Mouse (Mus musculus) forebrain, embryonic 14.5 days (tissue): ENCODE measurements at regions not wholly inside any gene's neighbourhood (a gene's known extent, or its start where the extent isn't known, plus 50 kb on each side); places are given as distances from the start of the nearest gene placed in this dataset.

ENCODE experiments used
- ATAC-seq: fragments of 200-750 bp; cut with Nextera tagmentation; 2 replicates; pipeline ENCODE4 v1.8.0; 2017; ENCODE audit warnings: mild to moderate bottlenecking, moderate library complexity
- DNase-seq: peaks from one replicate; pipeline ENCODE4 v3.0.0-alpha.2; 2015; ENCODE audit warnings: low spot score
- H3K27ac ChIP-seq: fragments of 300-500 bp; sonication (generic); 2 replicates; pipeline ENCODE4 v1.5.1; 2014; ENCODE audit warnings: low read depth, mild to moderate bottlenecking, control low read depth, low read length, moderate library complexity
- H3K27me3 ChIP-seq: fragments of 300-500 bp; sonication (generic); replicated peaks from 2 replicates; pipeline ENCODE4 v1.6.1; 2014; ENCODE audit warnings: low read length, control low read depth, mixed read lengths; ENCODE audit not compliant: control insufficient read depth, insufficient read depth
- H3K36me3 ChIP-seq: fragments of 300-500 bp; sonication (generic); 2 replicates; pipeline ENCODE4 v1.6.1; 2014; ENCODE audit warnings: low read length, control low read depth; ENCODE audit not compliant: control insufficient read depth, insufficient read depth
- H3K4me1 ChIP-seq: fragments of 300-500 bp; sonication (generic); 2 replicates; pipeline ENCODE4 v1.6.1; 2014; ENCODE audit warnings: antibody characterized with exemption, low read length, control low read depth; ENCODE audit not compliant: control insufficient read depth, insufficient read depth
- H3K4me2 ChIP-seq: fragments of 300-500 bp; sonication (generic); 2 replicates; pipeline ENCODE4 v1.6.1; 2014; ENCODE audit warnings: mild to moderate bottlenecking, control low read depth, low read length
- H3K4me3 ChIP-seq: fragments of 300-500 bp; sonication (generic); 2 replicates; pipeline ENCODE4 v1.5.1; 2014; ENCODE audit warnings: low read depth, low read length, control low read depth
- H3K9ac ChIP-seq: fragments of 300-500 bp; sonication (generic); 2 replicates; pipeline ENCODE4 v1.6.1; 2014; ENCODE audit warnings: mild to moderate bottlenecking, low read length, control low read depth, moderate library complexity
- H3K9me3 ChIP-seq: fragments of 300-500 bp; sonication (generic); replicated peaks from 2 replicates; pipeline ENCODE4 v1.6.1; 2016; ENCODE audit warnings: low read length, control low read depth, mixed read lengths; ENCODE audit not compliant: control insufficient read depth
- WGBS: fragments of 180-500 bp; shearing (Covaris S2); extraction: QIAGEN DNeasy Blood & Tissue Kit; methylation state at CpG from one replicate; pipeline ENCODE4 v1.1.7; 2014; 5-methylcytosine and 5-hydroxymethylcytosine counted together

- Histone ChIP-seq H3K27me3 (no peaks in the 10 kb centered on the region), H3K4me1 (no peaks in the 10 kb centered on the region), H3K4me2 (no peak overlapping the region), H3K9ac (no peak overlapping the region), H3K4me3 (no peak overlapping the region), H3K27ac (no peak overlapping the region), H3K36me3 (no peaks in the 10 kb centered on the region), H3K9me3 (no peaks in the 10 kb centered on the region)
- no peak for ATAC-seq
- no peak for DNase-seq
These were observed 786.2 kb downstream of the Slc16a7 start for GRCm38 (mm10) chr10:124603061-124603460.

- 0 out of 2 replicates have a peak overlapping the region, but pooled peaks have one; percentile 18 for H3K27ac ChIP-seq
- H3K9ac ChIP-seq, result no peak overlapping the region
- no peaks in the 10 kb centered on the region for H3K4me1 ChIP-seq
- ATAC-seq (peak; percentile 60; the same call in 1 of the 2 replicates), DNase-seq (peak; percentile 85)
- WGBS, result 16% methylated on average over 4 of the region's 4 CpGs
- H3K9me3 ChIP-seq, result no peaks in the 10 kb centered on the region
- no peaks in the 10 kb centered on the region for H3K36me3 ChIP-seq
- H3K4me2 ChIP-seq, result no peak overlapping the region
- no peaks in the 10 kb centered on the region for H3K27me3 ChIP-seq
- H3K4me3 ChIP-seq, result no peak overlapping the region
These were observed 818.5 kb downstream of the Slc16a7 start for GRCm38 (mm10) chr10:124570746-124571145.

- H3K4me1 ChIP-seq, result no peaks in the 10 kb centered on the region
- H3K4me2 ChIP-seq, result no peak overlapping the region
- no peak for DNase-seq
- 88% methylated on average over 6 of the region's 6 CpGs for WGBS
- H3K9ac ChIP-seq, result no peak overlapping the region
- H3K9me3 ChIP-seq, result no peaks in the 10 kb centered on the region
- no peak for ATAC-seq
- H3K4me3 ChIP-seq, result no peak overlapping the region
- no peaks in the 10 kb centered on the region for H3K36me3 ChIP-seq
- no peaks in the 10 kb centered on the region for H3K27me3 ChIP-seq
- no peak overlapping the region for H3K27ac ChIP-seq
These were observed 825.6 kb downstream of the Slc16a7 start for GRCm38 (mm10) chr10:124563626-124564025.

- no peak overlapping the region for H3K9ac ChIP-seq
- no peaks in the 10 kb centered on the region for H3K4me1 ChIP-seq
- no peaks in the 10 kb centered on the region for H3K36me3 ChIP-seq
- H3K27ac ChIP-seq, result no peak overlapping the region
- no peaks in the 10 kb centered on the region for H3K27me3 ChIP-seq
- no peak overlapping the region for H3K4me2 ChIP-seq
- DNase-seq (no peak), ATAC-seq (no peak)
- no peaks in the 10 kb centered on the region for H3K9me3 ChIP-seq
- 86% methylated on average over 4 of the region's 4 CpGs for WGBS
- H3K4me3 ChIP-seq, result no peak overlapping the region
These were observed 861.1 kb downstream of the Slc16a7 start for GRCm38 (mm10) chr10:124528175-124528574.
